Mouse (Mus musculus) urinary bladder, adult 2 months (tissue): Measurements from ENCODE around the gene Dnm1. TPM values are rescaled to one million over a fixed set of nuclear protein-coding genes. Genes with fewer than 3 reads are reported as not detected.
A peak's percentile ranks its signal among the peaks of the same experiment; 100 is the strongest.

Experiments used
- DNase-seq: peaks from one replicate; pipeline ENCODE4 v3.0.0; 2022; ENCODE audit warnings: low spot score
- polyA plus RNA-seq: library from polyadenylated mRNA; depleted of rRNA; stranded (reverse); fragments of >200 nt; gene quantifications from 2 replicates; pipeline ENCODE4 v1.2.3, GENCODE M21; 2012; rRNA removed

The Dnm1 gene
- polyA plus RNA-seq, 1 experiment, result 99.6 TPM

DNA sequence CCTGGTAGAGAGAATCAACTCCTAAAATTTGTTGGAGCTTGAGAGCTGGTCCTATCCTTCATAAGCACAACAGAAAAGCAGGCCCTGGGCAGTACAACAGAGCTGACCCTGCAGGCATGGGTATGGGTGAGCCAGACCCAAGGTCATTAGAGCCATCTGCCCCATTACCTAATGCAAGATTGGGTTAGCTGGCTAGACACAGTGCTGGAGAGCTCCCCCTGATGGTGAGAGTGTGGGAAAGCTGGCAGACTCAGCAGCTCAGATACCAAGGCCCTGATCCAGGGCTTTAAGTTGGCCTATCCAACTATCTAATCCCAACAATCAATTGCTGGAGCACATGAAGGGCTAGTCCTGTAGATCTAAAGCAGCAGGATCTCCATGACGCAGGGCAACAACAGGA is 70.4 kb downstream of the Dnm1 start:
- DNase-seq, result no peak

DNA sequence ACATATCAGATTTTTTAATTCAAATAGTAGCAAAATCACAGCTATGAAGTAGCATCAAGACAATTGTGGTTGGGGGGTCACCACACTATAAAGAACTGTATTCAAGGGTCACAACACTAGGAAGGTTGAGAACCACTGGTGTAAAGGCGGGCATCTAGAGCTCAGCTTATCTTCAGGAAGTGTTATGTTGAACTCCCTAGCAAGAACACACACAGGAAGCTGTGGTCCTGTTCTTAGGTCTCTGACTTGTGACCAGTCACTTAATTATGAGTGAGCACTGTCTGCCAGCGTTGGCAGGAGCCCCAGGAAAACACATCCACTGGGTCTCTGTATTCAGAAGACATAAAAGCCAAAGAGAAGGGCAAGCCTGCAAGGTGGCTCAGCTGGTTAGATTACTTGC is 70.8 kb downstream of the Dnm1 start:
- DNase-seq, result no peak

DNA sequence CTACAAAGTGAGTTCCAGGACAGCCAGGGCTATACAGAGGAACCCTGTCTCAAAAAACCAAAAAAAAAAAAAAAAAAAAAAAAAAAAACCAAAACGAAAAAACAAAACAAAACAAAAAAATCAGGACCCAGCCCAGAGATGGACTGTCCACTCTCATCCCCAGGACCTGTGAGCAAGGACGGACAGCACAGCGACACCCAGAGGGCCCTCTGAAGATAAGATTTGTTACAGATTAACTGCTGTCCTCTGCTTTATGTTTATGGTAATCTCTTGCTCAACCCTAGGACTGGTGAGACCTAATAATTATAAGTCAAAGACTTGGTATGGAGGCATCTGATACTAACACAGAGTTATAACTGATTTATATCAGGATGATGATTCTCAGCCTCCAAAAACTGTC is 77.3 kb downstream of the Dnm1 start:
- DNase-seq, result no peak

DNA sequence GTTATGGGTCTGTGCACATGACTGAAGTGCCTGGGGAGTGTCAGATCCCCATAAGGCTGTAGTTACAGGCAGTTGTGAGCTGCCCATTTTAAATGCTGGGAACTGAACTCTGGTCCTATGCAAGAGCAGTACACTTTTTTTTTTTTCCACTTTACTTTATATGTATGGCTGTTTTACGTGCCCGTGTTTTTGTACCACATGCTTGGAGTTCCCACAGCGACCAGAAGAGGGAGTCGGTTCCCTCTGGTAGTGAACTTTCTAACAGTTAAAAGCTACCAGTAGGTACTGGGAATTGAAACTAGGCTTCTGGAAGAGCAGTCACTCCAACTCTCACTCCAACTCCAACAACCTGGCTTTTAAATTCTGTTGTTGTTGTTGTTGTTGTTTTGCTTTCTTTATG is 92.5 kb downstream of the Dnm1 start:
- no peak for DNase-seq

DNA sequence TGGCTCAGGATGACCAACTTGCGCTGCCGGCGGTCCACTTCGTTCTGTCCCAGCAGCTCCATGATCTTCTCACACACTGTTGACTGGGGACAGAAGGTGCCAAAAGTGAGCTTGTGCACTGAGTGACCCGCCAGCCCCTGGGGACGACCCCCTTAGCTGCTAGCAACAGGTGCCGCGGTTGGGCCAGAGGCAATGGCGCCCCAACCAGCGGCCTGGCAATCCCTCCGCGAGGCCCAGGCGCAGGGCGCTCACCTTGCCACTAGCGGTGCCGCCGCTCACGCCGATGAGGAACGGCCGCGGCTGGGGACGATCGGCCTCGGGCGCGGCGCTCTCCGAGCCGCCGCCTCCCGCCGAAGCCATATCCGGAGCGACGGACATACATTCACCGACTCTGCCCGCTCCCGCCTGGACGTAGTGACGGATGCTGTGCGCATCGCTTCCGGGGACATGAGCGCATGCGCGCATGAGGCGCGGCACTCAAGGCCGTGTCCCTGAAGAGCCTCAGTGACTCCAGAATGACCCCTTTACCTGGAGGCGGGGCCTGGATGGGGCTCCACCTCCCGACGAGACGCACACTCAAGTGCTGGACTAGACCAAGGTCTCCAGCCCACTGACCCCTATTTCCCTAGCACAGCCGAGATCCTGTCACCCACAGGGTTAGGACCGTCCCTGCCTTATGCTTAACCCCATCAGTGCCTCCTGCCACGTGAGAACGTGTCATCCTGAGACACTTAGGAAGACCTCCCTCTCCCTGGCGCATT is 93.3 kb downstream of the Dnm1 start, which contains the start of gene Uck1:
Gene Uck1 (minus strand): TSS at position 503 of the 761 bp plus-strand sequence.
- DNase-seq, result peak; percentile 73

DNA sequence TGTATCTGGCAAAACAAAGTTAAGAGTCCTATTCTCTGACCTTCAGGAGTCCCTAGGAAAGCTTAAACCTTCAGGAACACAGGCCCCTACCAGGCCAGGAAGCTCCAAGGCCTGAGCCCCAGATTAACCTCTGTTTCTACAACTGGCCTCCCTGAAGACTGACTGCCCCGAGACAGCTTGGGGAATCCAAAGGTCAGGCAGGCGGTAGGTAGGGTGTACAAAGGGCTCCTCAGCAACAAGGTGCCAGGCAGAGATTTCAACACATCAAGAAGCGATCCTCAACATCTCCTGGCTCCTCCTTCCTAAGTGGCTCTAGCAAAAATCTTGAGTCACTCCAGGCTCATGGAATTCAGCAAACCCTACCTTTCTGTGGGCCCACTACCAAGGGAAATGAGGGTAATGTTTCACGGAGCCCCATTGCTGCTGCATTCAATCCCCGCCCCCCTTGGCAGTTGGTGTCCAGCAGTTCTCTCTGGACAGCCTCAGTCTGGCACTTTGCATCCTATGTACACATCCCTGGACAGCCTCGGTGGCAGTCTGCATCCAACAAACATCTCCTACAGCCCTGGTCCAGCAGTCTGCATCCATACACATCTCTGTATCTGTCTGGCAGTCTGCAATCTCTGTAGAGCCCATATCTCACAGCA is 94.1 kb downstream of the Dnm1 start:
- DNase-seq, result no peak

Other genes with a start within 250 kb of the Dnm1 start
- 34.1 and 53.6 TPM in 2 replicates for gene Prrc2b, start 202.3 kb downstream of the Dnm1 start, polyA plus RNA-seq
- 14.8 and 16.3 TPM in 2 replicates for gene Pomt1, start 116.7 kb downstream of the Dnm1 start, polyA plus RNA-seq
- 54.3 and 70.5 TPM in 2 replicates for gene Uck1, start 93.2 kb downstream of the Dnm1 start, polyA plus RNA-seq
- gene Golga2, start 66.0 kb downstream of the Dnm1 start, polyA plus RNA-seq, result 50.8 and 55.4 TPM in 2 replicates
- gene Swi5, start 65.3 kb downstream of the Dnm1 start, polyA plus RNA-seq, result 248 TPM in 2 replicates
- 120 and 125 TPM in 2 replicates for gene Ciz1, start 1.0 kb downstream of the Dnm1 start, polyA plus RNA-seq
- gene 1110008P14Rik, start 28.6 kb upstream of the Dnm1 start, polyA plus RNA-seq, result 101 and 129 TPM in 2 replicates
- 3.0 and 3.2 TPM in 2 replicates for gene Lcn2, start 34.9 kb upstream of the Dnm1 start, polyA plus RNA-seq
- 26.0 and 32.5 TPM in 2 replicates for gene Ptges2, start 42.6 kb upstream of the Dnm1 start, polyA plus RNA-seq
- 4.5 and 4.7 TPM in 2 replicates for gene Naif1, start 97.1 kb upstream of the Dnm1 start, polyA plus RNA-seq
- gene Slc25a25, start 98.1 kb upstream of the Dnm1 start, polyA plus RNA-seq, result 14.7 and 18.8 TPM in 2 replicates
- gene Fam102a, start 182.0 kb upstream of the Dnm1 start, polyA plus RNA-seq, result 17.1 and 25.9 TPM in 2 replicates
- 88.5 and 117 TPM in 2 replicates for gene Dpm2, start 217.5 kb upstream of the Dnm1 start, polyA plus RNA-seq
- gene Pip5kl1, start 221.5 kb upstream of the Dnm1 start, polyA plus RNA-seq, result 0.08 TPM in 1 of 2 replicates, not detected in the other
- gene 9430097D07Rik, start 222.3 kb upstream of the Dnm1 start, polyA plus RNA-seq, result 0.07 TPM in 1 of 2 replicates, not detected in the other
- 13.3 and 16.1 TPM in 2 replicates for gene St6galnac4, start 233.8 kb upstream of the Dnm1 start, polyA plus RNA-seq
- gene St6galnac6, start 246.4 kb upstream of the Dnm1 start, polyA plus RNA-seq, result 20.8 and 33.1 TPM in 2 replicates